Mouse (Mus musculus) neural tube, embryonic 12.5 days (tissue): ENCODE data around the gene Mapk7. TPM values are rescaled to one million over a fixed set of nuclear protein-coding genes. Genes with fewer than 3 reads are reported as not detected.
A peak's percentile ranks its signal among the peaks of the same experiment; 100 is the strongest.

Source experiments
- ATAC-seq: fragments of 200-750 bp; cut with Nextera tagmentation; 2 replicates; pipeline ENCODE4 v1.8.0; 2017; ENCODE audit warnings: low read depth, mild to moderate bottlenecking, moderate TSS enrichment, moderate library complexity; ENCODE audit not compliant: low FRiP score
- H3K27ac ChIP-seq: fragments of 300-500 bp; sonication (generic); 2 replicates; pipeline ENCODE4 v1.5.1; 2016
- H3K27me3 ChIP-seq: fragments of 300-500 bp; sonication (generic); replicated peaks from 2 replicates; pipeline ENCODE4 v1.6.1; 2016; ENCODE audit warnings: mild to moderate bottlenecking
- H3K36me3 ChIP-seq: fragments of 300-500 bp; sonication (generic); 2 replicates; pipeline ENCODE4 v1.6.1; 2016; ENCODE audit warnings: mild to moderate bottlenecking
- H3K4me1 ChIP-seq: fragments of 300-500 bp; sonication (generic); 2 replicates; pipeline ENCODE4 v1.6.1; 2016
- H3K4me2 ChIP-seq: fragments of 300-500 bp; sonication (generic); replicated peaks from 2 replicates; pipeline ENCODE4 v1.6.1; 2016; ENCODE audit warnings: mild to moderate bottlenecking
- H3K4me3 ChIP-seq: fragments of 300-500 bp; sonication (generic); 2 replicates; pipeline ENCODE4 v1.5.1; 2016
- H3K9ac ChIP-seq: fragments of 300-500 bp; sonication (generic); 2 replicates; pipeline ENCODE4 v1.6.1; 2016; ENCODE audit warnings: mild to moderate bottlenecking
- H3K9me3 ChIP-seq: fragments of 300-500 bp; sonication (generic); 2 replicates; pipeline ENCODE4 v1.6.1; 2016; ENCODE audit warnings: mild to moderate bottlenecking
- WGBS: fragments of 180-500 bp; shearing (Covaris S2); methylation state at CpG from one replicate; pipeline ENCODE4 v1.1.7; 2016; 5-methylcytosine and 5-hydroxymethylcytosine counted together
- polyA plus RNA-seq: library from polyadenylated mRNA; unstranded; fragments of >200 nt; fragmentation: Nextera tagmentation; extraction: Ambion mirVana; gene quantifications from 2 replicates; pipeline ENCODE4 v1.2.1, GENCODE M21; 2016

The Mapk7 gene
- polyA plus RNA-seq, 1 experiment from 2014 or later: 93.7 TPM

DNA sequence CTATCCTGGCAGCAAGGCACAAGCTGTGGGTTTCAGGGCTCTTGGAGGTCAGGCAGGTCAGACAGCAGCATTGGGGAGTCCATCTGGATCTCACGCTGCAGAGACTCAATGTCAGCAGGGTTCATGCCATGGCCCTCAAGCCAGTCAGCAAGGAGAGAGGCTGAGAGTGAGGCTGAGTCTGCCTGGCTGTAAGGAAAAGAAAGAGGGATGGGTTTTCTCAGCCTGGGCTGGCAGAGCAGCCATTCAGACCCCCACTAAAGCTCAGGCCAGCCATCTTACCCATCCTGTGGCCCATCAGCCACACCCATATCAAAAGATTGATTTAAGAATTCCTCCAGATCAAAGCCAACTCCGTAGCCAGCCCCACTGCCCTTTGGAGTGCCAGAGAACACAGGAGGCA, 5.1 kb downstream of the Mapk7 start:
- Histone ChIP-seq H3K9me3 (no peaks in the 10 kb centered on the region), H3K9ac (no peak overlapping the region), H3K36me3 (peaks cover 51% of the 10 kb centered on the region), H3K27me3 (no peaks in the 10 kb centered on the region), H3K4me1 (peaks cover 64% of the 10 kb centered on the region), H3K4me2 (0 out of 2 replicates have a peak overlapping the region, but pooled peaks have one; percentile 3), H3K27ac (no peak overlapping the region), H3K4me3 (no peak overlapping the region)
- 98% methylated on average over 2 of the region's 2 CpGs for WGBS
- no peak for ATAC-seq

DNA sequence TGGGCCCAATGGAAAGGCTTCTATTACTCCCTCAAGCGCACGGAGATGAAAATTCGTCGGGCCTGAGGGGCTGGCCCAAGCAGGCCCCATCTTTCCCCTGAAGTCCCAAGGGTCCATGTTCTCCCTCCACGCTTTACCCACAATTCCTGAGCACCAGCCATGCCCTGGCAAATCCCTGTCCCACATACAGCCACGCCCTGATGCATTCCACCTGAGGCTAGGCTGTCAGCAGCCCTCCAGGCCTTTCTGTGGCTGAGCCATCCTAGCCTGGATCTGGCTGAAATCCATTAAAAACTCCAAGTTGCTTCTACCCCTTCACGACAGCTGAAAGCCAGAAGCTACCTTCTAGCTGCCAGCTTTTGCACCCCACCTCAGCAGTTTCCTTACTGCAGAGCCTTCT, 6.3 kb downstream of the Mapk7 start:
- no peak overlapping the region for H3K4me3 ChIP-seq
- peaks cover 61% of the 10 kb centered on the region for H3K4me1 ChIP-seq
- H3K27me3 ChIP-seq: no peaks in the 10 kb centered on the region

DNA sequence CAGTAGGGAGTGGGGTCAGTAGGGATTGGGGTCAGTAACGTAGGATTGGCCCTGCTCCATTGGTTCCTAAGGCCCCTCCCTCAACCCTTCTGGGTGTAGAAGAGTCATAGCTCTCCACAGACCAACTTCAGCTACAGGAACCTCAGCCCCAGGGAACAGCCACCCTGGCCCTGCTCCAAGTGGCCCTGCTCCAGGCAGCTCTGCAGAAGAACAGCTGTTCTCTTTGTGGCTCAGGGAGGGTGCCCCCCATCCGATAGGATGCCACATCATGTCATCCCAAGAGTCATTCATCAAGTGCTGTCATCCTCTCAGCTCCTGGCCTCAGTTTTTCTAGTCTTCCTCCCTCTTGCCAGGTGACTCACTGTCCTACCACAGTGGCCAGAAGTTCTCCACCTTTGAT, 6.8 kb downstream of the Mapk7 start:
- WGBS: 41% methylated on average over 2 of the region's 2 CpGs
- no peak for ATAC-seq
- Histone ChIP-seq H3K9me3 (no peaks in the 10 kb centered on the region), H3K27ac (no peak overlapping the region), H3K9ac (no peak overlapping the region), H3K4me3 (no peak overlapping the region), H3K36me3 (peaks cover 47% of the 10 kb centered on the region), H3K4me1 (peaks cover 56% of the 10 kb centered on the region), H3K4me2 (peak overlapping the region; percentile 55), H3K27me3 (no peaks in the 10 kb centered on the region)

More for the DNA sequence above, 6.3 kb downstream of the Mapk7 start:
- peak overlapping the region; percentile 55; the same call in 1 of the 2 replicates for H3K4me2 ChIP-seq
- no peak overlapping the region for H3K27ac ChIP-seq
- H3K9me3 ChIP-seq: no peaks in the 10 kb centered on the region
- H3K9ac ChIP-seq: no peak overlapping the region
- H3K36me3 ChIP-seq: peaks cover 51% of the 10 kb centered on the region
- 93% methylated on average over 7 of the region's 7 CpGs for WGBS
- no peak for ATAC-seq

DNA sequence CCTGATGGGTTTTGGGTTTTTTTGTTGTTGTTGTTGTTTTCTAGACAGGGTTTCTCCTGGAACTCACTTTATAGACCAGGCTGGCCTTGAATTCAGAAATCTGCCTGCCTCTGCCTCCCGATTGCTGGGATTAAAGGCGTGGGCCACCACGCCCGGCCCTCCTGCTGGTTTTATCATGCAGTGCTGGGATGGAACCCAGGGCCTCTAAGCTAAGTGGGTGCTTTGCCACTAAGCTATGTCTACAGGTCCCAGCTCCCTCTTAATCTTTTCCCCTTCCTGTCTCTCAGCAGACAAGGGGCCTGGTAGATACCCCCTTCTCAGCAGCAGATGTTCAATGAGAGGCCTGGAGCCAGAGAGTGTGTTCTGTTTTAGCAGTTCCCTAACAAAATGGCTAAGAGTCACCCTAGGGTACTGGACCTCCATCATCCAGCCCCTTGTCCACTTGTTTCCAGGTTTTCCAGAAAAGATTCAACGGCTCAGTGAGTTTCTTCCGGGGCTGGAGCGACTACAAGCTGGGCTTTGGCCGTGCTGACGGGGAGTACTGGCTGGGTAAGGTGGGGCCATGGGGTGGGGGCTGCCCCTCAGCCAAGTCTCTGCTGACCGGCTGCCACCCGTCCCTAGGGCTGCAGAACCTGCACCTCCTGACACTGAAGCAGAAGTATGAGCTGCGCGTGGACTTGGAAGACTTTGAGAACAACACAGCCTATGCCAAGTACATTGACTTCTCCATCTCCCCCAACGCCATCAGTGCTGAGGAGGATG, 7.6 kb downstream of the Mapk7 start:
- Histone ChIP-seq H3K4me1 (peaks cover 57% of the 10 kb centered on the region), H3K4me3 (peak overlapping the region; percentile 31), H3K4me2 (peak overlapping the region; percentile 55), H3K9me3 (no peaks in the 10 kb centered on the region), H3K27ac (0 out of 2 replicates have a peak overlapping the region, but pooled peaks have one; percentile 32), H3K36me3 (peaks cover 41% of the 10 kb centered on the region), H3K27me3 (no peaks in the 10 kb centered on the region), H3K9ac (peak overlapping the region; percentile 43; the same call in 1 of the 2 replicates)
- ATAC-seq: no peak
- 93% methylated on average over 14 of the region's 14 CpGs for WGBS

DNA sequence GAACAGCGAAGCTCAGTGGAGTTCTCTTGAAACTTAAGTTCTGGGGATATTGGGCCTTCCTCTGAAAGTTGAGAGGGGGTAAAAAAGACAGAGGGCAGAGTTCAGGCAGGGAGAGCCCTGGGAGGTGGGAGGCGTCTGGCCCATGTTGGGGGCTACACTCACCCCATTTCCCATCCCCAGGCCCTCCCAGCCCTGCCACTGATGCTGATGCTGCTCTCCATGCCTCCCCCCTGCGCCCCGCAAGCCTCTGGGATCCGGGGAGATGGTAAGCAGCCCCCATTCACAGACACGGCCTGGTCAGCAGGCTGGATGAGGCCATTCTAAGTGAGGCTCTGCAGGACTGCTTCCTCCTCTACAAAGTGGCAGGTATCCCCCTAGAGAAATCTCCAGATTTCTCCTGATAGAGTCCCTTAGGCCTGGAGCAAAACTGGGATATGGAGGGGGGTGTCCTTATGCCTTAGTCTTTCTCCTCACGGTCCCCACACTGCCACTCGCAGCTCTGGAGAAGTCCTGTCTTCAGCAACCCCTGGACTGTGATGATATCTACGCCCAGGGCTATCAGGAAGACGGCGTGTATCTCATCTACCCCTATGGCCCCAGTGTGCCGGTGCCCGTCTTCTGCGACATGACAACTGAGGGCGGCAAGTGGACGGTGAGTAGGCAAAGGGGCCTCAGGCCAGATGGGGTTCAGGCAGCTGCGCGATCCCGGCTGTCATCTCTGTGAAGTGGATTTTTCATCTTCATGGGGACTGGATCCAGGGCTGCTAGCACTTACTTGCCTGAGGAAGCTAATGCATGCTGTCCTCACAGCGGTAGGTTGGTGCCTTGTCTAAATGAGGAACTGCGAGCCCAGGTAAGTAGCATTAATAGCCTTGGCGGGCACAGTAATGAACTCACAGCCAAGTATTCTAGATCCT, 8.4 kb downstream of the Mapk7 start:
- H3K4me3 ChIP-seq: peak overlapping the region; percentile 31
- H3K4me1 ChIP-seq: peaks cover 56% of the 10 kb centered on the region
- no peak for ATAC-seq

DNA sequence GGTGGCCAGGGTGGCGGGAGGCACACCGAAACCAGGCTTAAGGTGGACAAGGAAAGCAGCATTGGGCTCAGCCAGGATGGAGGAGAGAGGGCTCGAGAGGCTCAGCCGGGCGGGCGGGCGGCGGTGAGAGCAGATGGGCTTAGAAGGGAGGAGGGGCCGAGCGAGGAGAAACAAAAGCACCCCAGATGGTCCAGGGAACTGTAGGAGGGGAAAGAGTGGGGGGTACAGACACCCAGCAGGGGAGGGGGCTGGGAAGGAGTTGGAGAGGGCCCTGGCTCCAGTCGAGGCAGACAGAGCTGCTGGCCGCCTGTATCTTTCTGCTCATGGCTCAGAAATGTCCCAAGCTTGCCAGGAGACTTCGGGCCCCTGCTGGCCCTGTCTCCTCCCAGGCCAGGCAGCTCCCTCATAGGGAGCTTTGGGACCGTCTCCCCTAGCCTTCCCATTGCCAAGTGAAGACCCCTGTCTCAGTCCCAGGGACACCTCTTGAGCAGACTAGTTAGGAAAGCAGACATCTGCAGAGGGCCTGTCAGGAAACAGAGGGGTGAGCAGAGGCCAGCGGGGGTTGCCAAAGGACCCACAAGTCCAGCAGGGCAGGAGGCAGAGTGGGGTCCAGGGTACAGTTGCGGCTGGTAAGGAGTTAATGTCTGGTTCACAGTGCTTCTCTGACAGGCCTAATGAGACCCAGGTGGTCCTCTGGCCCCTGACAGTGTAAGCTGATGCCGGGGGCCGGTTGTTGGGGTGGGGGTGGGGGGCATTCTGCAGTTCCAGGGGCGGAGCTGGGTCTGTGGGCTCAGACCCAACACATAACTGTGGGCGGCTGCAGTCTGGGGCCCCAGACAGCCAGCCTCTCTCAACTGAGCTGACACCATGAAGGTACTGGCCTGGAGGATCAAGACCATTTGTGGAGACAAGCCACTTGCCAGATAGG, 9.3 kb downstream of the Mapk7 start, which contains the start of gene Mfap4:
TSS of gene Mfap4 (plus strand) at position 819 of the 928 bp plus-strand sequence.
- ATAC-seq: peak; percentile 81
- H3K27me3 ChIP-seq: no peaks in the 10 kb centered on the region
- H3K4me3 ChIP-seq: peak within 1 kb of the TSS; percentile 31
- H3K9ac ChIP-seq: peak within 1 kb of the TSS; percentile 43
- WGBS: 4% methylated on average over 20 of the region's 20 CpGs
- no peaks in the 10 kb centered on the region for H3K9me3 ChIP-seq
- H3K4me2 ChIP-seq: peak within 1 kb of the TSS; percentile 55
- peaks cover 52% of the 10 kb centered on the region for H3K4me1 ChIP-seq
- H3K36me3 ChIP-seq: peaks cover 23% of the 10 kb centered on the region
- peak within 1 kb of the TSS; percentile 93 for H3K27ac ChIP-seq

More for the DNA sequence above, 8.4 kb downstream of the Mapk7 start:
- no peaks in the 10 kb centered on the region for H3K9me3 ChIP-seq
- no peaks in the 10 kb centered on the region for H3K27me3 ChIP-seq
- H3K4me2 ChIP-seq: peak overlapping the region; percentile 55
- WGBS: 59% methylated on average over 22 of the region's 22 CpGs
- peak overlapping the region; percentile 93 for H3K27ac ChIP-seq
- H3K36me3 ChIP-seq: peaks cover 33% of the 10 kb centered on the region
- H3K9ac ChIP-seq: peak overlapping the region; percentile 43

DNA sequence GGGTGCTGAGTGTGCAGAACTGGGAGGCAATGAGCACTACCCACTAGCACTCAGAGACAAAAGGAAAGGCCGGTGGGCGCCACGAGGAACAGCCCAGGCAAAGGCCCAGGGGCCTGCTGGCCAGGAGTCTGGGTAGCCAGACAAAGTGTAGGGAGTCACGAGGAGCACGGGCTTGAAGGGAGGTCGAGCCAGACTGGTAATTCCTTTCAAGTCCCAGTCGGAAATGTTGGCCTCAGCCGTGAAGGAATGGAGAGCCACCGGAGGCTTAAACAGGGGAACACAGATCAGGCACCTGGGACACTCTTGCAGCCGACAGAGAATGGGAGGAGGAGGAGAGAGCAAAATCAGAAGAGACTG, 10.0 kb downstream of the Mapk7 start:
- ATAC-seq: peak; percentile 23
- 12% methylated on average over 10 of the region's 10 CpGs for WGBS
- peak overlapping the region; percentile 43; the same call in 1 of the 2 replicates for H3K9ac ChIP-seq
- H3K9me3 ChIP-seq: no peaks in the 10 kb centered on the region
- no peak overlapping the region for H3K4me3 ChIP-seq
- peak overlapping the region; percentile 93 for H3K27ac ChIP-seq
- H3K27me3 ChIP-seq: no peaks in the 10 kb centered on the region
- H3K36me3 ChIP-seq: peaks cover 17% of the 10 kb centered on the region
- peak overlapping the region; percentile 55 for H3K4me2 ChIP-seq
- H3K4me1 ChIP-seq: peaks cover 48% of the 10 kb centered on the region

DNA sequence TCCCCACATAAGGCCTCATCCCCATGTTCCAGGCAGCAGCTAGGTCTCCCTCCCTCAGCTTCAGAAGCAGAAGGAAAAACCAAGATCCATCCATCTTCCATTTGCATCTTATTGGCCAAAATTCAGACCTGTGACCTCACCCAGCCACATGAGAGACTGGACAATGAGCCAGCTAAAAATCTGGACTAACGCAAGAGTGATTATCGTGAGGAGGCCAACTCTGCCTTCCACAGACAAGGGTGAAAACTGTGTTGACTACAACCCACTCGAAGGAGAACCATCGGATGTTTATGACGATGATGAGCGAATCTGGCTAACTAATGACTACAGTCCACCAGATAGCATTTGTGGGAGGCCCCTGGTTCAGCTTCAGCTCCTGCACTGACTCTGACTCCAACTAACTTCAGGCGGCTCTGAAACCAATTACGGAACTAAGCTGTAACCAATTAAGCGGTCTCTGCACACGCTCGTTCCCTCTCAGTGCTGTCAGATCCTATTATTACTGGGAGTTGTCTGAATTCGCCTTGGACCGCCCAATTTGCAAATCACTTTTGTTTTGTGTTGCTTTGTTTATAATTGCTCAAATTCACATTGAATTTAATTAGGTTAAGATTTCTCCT, 10.9 kb downstream of the Mapk7 start:
- peaks cover 8% of the 10 kb centered on the region for H3K36me3 ChIP-seq
- no peaks in the 10 kb centered on the region for H3K27me3 ChIP-seq
- no peak for ATAC-seq
- H3K27ac ChIP-seq: no peak overlapping the region
- no peaks in the 10 kb centered on the region for H3K9me3 ChIP-seq
- no peak overlapping the region for H3K4me3 ChIP-seq
- H3K4me2 ChIP-seq: no peak overlapping the region
- H3K4me1 ChIP-seq: peaks cover 48% of the 10 kb centered on the region
- H3K9ac ChIP-seq: no peak overlapping the region
- WGBS: 83% methylated on average over 13 of the region's 13 CpGs

DNA sequence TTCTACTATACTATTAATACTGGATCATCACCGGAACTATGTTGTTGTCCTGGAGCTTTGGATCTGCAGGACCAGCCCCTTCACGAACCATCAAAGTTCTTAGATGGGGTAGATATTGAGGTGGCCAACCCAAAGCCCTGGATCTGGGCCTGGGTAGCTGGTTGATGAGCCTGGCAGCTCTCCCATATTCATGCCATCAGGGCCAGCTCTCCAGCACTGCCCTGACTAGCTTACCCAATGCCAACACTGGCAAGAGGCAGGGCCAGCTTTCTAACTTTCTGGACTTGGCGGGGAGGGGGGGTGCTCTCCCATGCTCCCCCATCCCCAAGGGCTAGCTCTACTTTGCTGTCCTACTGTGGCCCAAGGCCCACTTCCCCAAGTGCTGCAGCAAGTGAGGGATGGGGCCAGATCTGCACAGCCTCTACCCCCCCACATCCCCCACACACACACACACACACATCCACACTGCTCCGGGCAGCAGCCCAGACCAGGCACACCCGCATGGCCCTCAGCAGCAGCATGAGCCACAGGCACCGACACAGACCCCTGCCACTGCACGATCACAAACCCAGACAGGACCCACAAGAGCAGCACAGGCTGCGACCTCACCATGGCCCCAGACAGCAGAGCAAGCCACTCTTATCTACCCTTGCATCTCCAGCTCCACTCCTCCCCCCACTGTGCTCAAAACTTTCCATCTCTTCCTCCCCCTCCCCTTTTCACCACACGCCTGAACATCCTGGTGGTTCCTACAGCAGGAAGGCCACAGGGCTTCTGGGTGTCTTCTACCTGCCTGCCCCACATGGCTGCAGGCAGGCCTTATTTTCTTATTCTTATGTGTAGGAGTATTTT, 12.7 kb downstream of the Mapk7 start:
- Histone ChIP-seq H3K36me3 (no peaks in the 10 kb centered on the region), H3K9ac (no peak overlapping the region), H3K4me2 (no peak overlapping the region), H3K4me3 (no peak overlapping the region), H3K27ac (no peak overlapping the region), H3K4me1 (peaks cover 30% of the 10 kb centered on the region), H3K9me3 (no peaks in the 10 kb centered on the region), H3K27me3 (no peaks in the 10 kb centered on the region)
- WGBS: 80% methylated on average over 9 of the region's 9 CpGs
- no peak for ATAC-seq

DNA sequence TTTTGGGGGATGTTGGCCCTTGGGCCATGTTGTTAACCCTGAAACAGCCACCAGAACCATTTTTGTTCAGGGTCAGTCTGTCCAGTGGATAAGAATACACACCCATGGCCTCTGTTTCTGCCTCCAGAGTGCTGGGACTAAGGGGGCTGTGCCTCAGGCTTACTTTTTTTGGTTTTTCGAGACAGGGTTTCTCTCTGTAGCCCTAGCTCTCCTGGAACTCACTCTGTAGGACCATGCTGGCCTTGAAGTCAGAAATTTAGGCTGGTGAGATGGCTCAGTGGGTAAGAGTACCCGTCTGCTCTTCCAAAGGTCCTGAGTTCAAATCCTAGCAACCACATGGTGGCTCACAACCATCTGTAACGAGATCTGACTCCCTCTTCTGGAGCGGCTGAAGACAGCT, 15.4 kb downstream of the Mapk7 start:
- Histone ChIP-seq H3K9ac (no peak overlapping the region), H3K27ac (no peak overlapping the region), H3K4me2 (no peak overlapping the region), H3K36me3 (no peaks in the 10 kb centered on the region), H3K27me3 (no peaks in the 10 kb centered on the region), H3K4me3 (no peak overlapping the region), H3K4me1 (peaks cover 5% of the 10 kb centered on the region; the same call in 1 of the 2 replicates), H3K9me3 (no peaks in the 10 kb centered on the region)
- whole genome bisulfite sequencing: 87% methylated on average over 4 of the region's 4 CpGs
- ATAC-seq: no peak
